Mouse (Mus musculus) testis, adult 10 weeks (tissue): ENCODE results near the gene Prom2. TPM values are rescaled to one million over a fixed set of nuclear protein-coding genes. Genes with fewer than 3 reads are reported as not detected.

Source experiments
- polyA plus RNA-seq: library from polyadenylated mRNA; stranded (reverse); fragments of 350-450 nt; fragmentation: Illumina TruSeq; extraction: RNeasy Lipid Tissue Mini Kit (QIAGEN cat#74804); gene quantifications from one replicate; pipeline ENCODE4 v1.2.3, GENCODE M21; 2014; ENCODE audit warnings: low read depth, low replicate concordance

The Prom2 gene
- 0.17 TPM for polyA plus RNA-seq

GRCm38 (mm10) chr2:127541185-127541584 lies at the start of gene Prom2:
Gene Prom2 (minus strand): TSS chr2:127541467.

GRCm38 (mm10) chr2:127586694-127587513 lies 45.6 kb upstream of the Prom2 start, which contains the start of the genes Zfp661 and Mrps5:
Gene Zfp661 (minus strand): TSS chr2:127587094.
Gene Mrps5 (plus strand): TSS chr2:127587222.

GRCm38 (mm10) chr2:127522006-127522441 lies 19.2 kb downstream of the Prom2 start, which contains the start of gene Kcnip3:
Gene Kcnip3 (minus strand): TSS chr2:127522094.

Other genes starting within 250 kb of the Prom2 start
- gene Dusp2, start 205.3 kb downstream of the Prom2 start, polyA plus RNA-seq: 0.53 TPM
- not detected for gene Astl, start 202.8 kb downstream of the Prom2 start, polyA plus RNA-seq
- gene Adra2b, start 178.3 kb downstream of the Prom2 start, polyA plus RNA-seq: 0.13 TPM
- gene Gpat2, start 116.3 kb downstream of the Prom2 start, polyA plus RNA-seq: 3.8 TPM
- gene Fahd2a, start 96.9 kb downstream of the Prom2 start, polyA plus RNA-seq: 13.6 TPM
- 0.73 TPM for gene Kcnip3, start 19.4 kb downstream of the Prom2 start, polyA plus RNA-seq
- 7.4 TPM for gene Zfp661, start 45.6 kb upstream of the Prom2 start, polyA plus RNA-seq
- 11.0 TPM for gene Mrps5, start 45.8 kb upstream of the Prom2 start, polyA plus RNA-seq
- 3.5 TPM for gene Mal, start 115.2 kb upstream of the Prom2 start, polyA plus RNA-seq
- gene Mall, start 188.5 kb upstream of the Prom2 start, polyA plus RNA-seq: 0.62 TPM
- 350 TPM for gene Nphp1, start 247.4 kb upstream of the Prom2 start, polyA plus RNA-seq